Comparison of ENCODE assay signal across 1 mouse cellular context in genomic region chr14:52244041-52244689, GRCm38 (mm10).
TF ChIP-seq lines count a peak whose summit lies in the region.

No protein-coding gene starts in this region.

TF ChIP-seq in MEL, 35 proteins besides CTCF, POLR2A, EP300 and RAD21 (continued from another document):
- no peak for TF ChIP-seq ZMIZ1 (IDR thresholded peaks at IDR 0.05; ENCODE audit: low read depth, low read length)
- TF ChIP-seq NRF1 (IDR thresholded peaks at IDR 0.05; ENCODE audit: insufficient read depth, low read depth, low read length, poor library complexity, severe bottlenecking) = peak; percentile 60
- no peak for TF ChIP-seq ZKSCAN1 (IDR thresholded peaks at IDR 0.05; ENCODE audit: low read depth, low read length)
- TF ChIP-seq ZNF384 (IDR thresholded peaks at IDR 0.05; ENCODE audit: low read depth, low read length) = no peak
- no peak for TF ChIP-seq MYB (IDR thresholded peaks at IDR 0.05; ENCODE audit: low read depth, low read length)
- no peak for TF ChIP-seq BHLHE40 (IDR thresholded peaks at IDR 0.05; ENCODE audit: borderline replicate concordance, low read depth, low read length)
- TF ChIP-seq GABPA (IDR thresholded peaks at IDR 0.05; ENCODE audit: low read depth, low read length) = no peak
- no peak for TF ChIP-seq MAZ (IDR thresholded peaks at IDR 0.05; ENCODE audit: low read depth, low read length)
- no peak for TF ChIP-seq MAX (IDR thresholded peaks at IDR 0.05; ENCODE audit: low read length)
- no peak for TF ChIP-seq MAFK (IDR thresholded peaks at IDR 0.05; ENCODE audit: borderline replicate concordance, low read depth, low read length)
- TF ChIP-seq USF1 (IDR thresholded peaks at IDR 0.05; ENCODE audit: low read depth, low read length) = no peak
- TF ChIP-seq SIN3A (IDR thresholded peaks at IDR 0.05; ENCODE audit: low read length) = peak; percentile 62
- peak; percentile 90 for TF ChIP-seq CHD2 (IDR thresholded peaks at IDR 0.05; ENCODE audit: low read length)
- TF ChIP-seq TCF12 (IDR thresholded peaks at IDR 0.05; ENCODE audit: low read depth, low read length) = 0 out of 2 replicates have a peak, but pooled peaks have one; percentile 32
- TF ChIP-seq MXI1 (IDR thresholded peaks at IDR 0.05; ENCODE audit: low read depth, low read length) = peak; percentile 40
- TF ChIP-seq TBP (IDR thresholded peaks at IDR 0.05; ENCODE audit: low read depth, low read length) = peak; percentile 29; the same call in 1 of the 2 replicates
- peak; percentile 59 for TF ChIP-seq ELF1 (IDR thresholded peaks at IDR 0.05; ENCODE audit: low read depth, low read length)
- no peak for TF ChIP-seq MYC (IDR thresholded peaks at IDR 0.05; ENCODE audit: low read depth, low read length)
- TF ChIP-seq UBTF (IDR thresholded peaks at IDR 0.05; ENCODE audit: borderline replicate concordance, insufficient read depth, low read depth, low read length) = no peak
- TF ChIP-seq E2F4 (IDR thresholded peaks at IDR 0.05; ENCODE audit: borderline replicate concordance, low read depth, low read length) = no peak
- no peak for TF ChIP-seq GATA1 (IDR thresholded peaks at IDR 0.05; ENCODE audit: low read depth, low read length)
- peak; percentile 72 for TF ChIP-seq KAT2A (conservative IDR thresholded peaks at IDR 0.05; ENCODE audit: low read depth, low read length)
- TF ChIP-seq POLR2AphosphoS2 (IDR thresholded peaks at IDR 0.05; ENCODE audit: low read length) = peak; percentile 92
- TF ChIP-seq MEF2A (IDR thresholded peaks at IDR 0.05; ENCODE audit: extremely low read depth, insufficient replicate concordance, low read depth, low read length, poor library complexity, severe bottlenecking) = no peak
- no peak for TF ChIP-seq JUND (IDR thresholded peaks at IDR 0.05; ENCODE audit: low read depth, low read length)
- TF ChIP-seq TAL1 (IDR thresholded peaks at IDR 0.05; ENCODE audit: low read length) = no peak
- peak; percentile 89 for TF ChIP-seq HCFC1 (IDR thresholded peaks at IDR 0.05; ENCODE audit: low read depth, low read length)
- no peak for TF ChIP-seq RCOR1 (IDR thresholded peaks at IDR 0.05; ENCODE audit: low read depth, low read length)
TF ChIP-seq in MEL: peak in this region for 11.
